Mouse (Mus musculus) embryonic facial prominence, embryonic 12.5 days (tissue): Measurements from ENCODE around the gene Ngef. TPM values are rescaled to one million over a fixed set of nuclear protein-coding genes. Genes with fewer than 3 reads are reported as not detected.
"Not testable (repeated sequence)": the region's sequence is repeated elsewhere in the genome, so short reads cannot be mapped to it uniquely, and the experiment has no call there.

Experiments
- ATAC-seq: fragments of 200-750 bp; cut with Nextera tagmentation; 2 replicates; pipeline ENCODE4 v1.8.0; 2017; ENCODE audit not compliant: insufficient number of reproducible peaks, insufficient read depth, low FRiP score, low TSS enrichment
- H3K27ac ChIP-seq: fragments of 300-500 bp; sonication (generic); 2 replicates; pipeline ENCODE4 v1.5.1; 2016; ENCODE audit warnings: mild to moderate bottlenecking
- H3K27me3 ChIP-seq: fragments of 300-500 bp; sonication (generic); 2 replicates; pipeline ENCODE4 v1.6.1; 2016; ENCODE audit warnings: mild to moderate bottlenecking, moderate library complexity
- H3K36me3 ChIP-seq: fragments of 300-500 bp; sonication (generic); 2 replicates; pipeline ENCODE4 v1.6.1; 2016; ENCODE audit warnings: mild to moderate bottlenecking
- H3K4me1 ChIP-seq: fragments of 300-500 bp; sonication (generic); 2 replicates; pipeline ENCODE4 v1.6.1; 2016
- H3K4me2 ChIP-seq: fragments of 300-500 bp; sonication (generic); replicated peaks from 2 replicates; pipeline ENCODE4 v1.6.1; 2016; ENCODE audit warnings: mild to moderate bottlenecking, moderate library complexity
- H3K4me3 ChIP-seq: fragments of 300-500 bp; sonication (generic); 2 replicates; pipeline ENCODE4 v1.5.1; 2016; ENCODE audit warnings: mild to moderate bottlenecking
- H3K9ac ChIP-seq: fragments of 300-500 bp; sonication (generic); 2 replicates; pipeline ENCODE4 v1.6.1; 2016; ENCODE audit warnings: mild to moderate bottlenecking, moderate library complexity
- H3K9me3 ChIP-seq: fragments of 300-500 bp; sonication (generic); 2 replicates; pipeline ENCODE4 v1.6.1; 2016; ENCODE audit warnings: mild to moderate bottlenecking, moderate library complexity
- WGBS: fragments of 180-500 bp; shearing (Covaris S2); methylation state at CpG from one replicate; pipeline ENCODE4 v1.1.7; 2016; 5-methylcytosine and 5-hydroxymethylcytosine counted together
- polyA plus RNA-seq: library from polyadenylated mRNA; unstranded; fragments of >200 nt; fragmentation: Nextera tagmentation; extraction: Ambion mirVana; gene quantifications from 2 replicates; pipeline ENCODE4 v1.2.1, GENCODE M21; 2016

Ngef gene
- polyA plus RNA-seq, 1 experiment from 2014 or later: 1.9 TPM

DNA sequence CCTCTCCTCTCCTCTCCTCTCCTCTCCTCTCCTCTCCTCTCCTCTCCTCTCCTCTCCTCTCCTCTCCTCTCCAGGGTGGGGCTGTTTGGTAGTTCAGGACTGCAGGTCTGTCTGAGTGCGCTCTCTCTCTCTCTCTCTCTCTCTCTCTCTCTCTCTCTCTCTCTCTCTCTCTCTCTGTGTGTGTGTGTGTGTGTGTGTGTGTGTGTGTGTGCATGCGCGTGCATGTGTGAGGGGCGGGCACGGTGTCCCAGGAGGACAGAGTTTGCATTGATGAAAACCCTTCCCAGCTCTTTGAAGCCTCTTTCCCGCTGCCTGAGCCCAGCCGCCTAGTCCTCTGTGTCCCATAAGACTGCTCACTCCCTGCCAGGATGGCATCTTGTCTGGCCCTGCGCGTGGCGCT, 103.7 kb downstream of the Ngef start, which contains the start of gene Snorc:
TSS of gene Snorc (plus strand) at position 301 of the 400 bp plus-strand sequence.
- H3K4me2 ChIP-seq, H3K4me3 ChIP-seq, ATAC-seq, H3K27ac ChIP-seq, H3K9me3 ChIP-seq, H3K4me1 ChIP-seq, H3K9ac ChIP-seq, H3K36me3 ChIP-seq: not testable (repeated sequence)
- 33% methylated on average over 9 of the region's 10 CpGs for WGBS
- peaks cover 11% of the 10 kb centered on the region for H3K27me3 ChIP-seq

DNA sequence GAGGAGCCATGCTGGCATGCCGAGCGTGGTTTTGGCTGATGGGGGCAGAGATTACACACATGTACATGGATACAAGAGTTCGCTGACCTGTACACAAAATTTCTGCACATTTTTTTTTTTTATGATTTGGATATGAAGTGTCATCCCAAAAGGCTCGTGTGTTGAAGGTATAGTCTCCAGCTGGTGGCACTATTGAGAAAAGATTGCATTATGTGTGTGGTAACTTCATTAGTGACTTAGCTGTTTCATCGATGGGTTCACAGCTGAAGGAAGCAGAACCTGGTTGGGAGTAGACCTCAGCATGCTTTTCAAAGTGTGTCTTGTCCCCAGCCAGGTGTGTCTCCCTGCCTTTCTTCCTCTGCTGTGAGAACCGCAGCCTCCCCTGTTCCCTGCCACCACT, 105.3 kb downstream of the Ngef start:
- Histone ChIP-seq H3K4me2 (no peak overlapping the region), H3K27me3 (no peaks in the 10 kb centered on the region), H3K9ac (no peak overlapping the region), H3K27ac (no peak overlapping the region), H3K4me1 (no peaks in the 10 kb centered on the region), H3K4me3 (no peak overlapping the region), H3K9me3 (no peaks in the 10 kb centered on the region), H3K36me3 (no peaks in the 10 kb centered on the region)
- no peak for ATAC-seq
- 79% methylated on average over 6 of the region's 6 CpGs for WGBS

DNA sequence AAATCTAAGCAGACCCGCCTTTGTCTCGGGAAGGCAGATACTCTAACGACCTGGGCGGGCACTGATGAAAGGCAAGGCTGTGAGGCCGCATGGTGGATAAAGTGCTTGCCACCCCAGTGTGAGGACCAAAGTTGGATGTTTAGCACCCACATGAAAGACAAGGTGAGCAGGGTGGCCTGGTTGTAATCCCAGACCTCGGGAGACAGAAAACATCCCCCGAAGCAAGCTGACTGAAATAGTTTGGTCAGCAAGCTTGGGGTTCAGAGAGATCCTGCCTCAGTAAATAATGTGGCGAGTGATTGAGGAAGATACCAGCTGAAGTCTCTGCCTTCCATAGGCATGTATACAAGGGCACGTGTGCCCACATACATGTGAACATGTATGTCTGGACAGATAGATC, 106.2 kb downstream of the Ngef start:
- WGBS: 87% methylated on average over 9 of the region's 9 CpGs
- ATAC-seq: no peak
- Histone ChIP-seq H3K27ac (no peak overlapping the region), H3K4me3 (no peak overlapping the region), H3K4me2 (no peak overlapping the region), H3K9ac (no peak overlapping the region), H3K4me1 (no peaks in the 10 kb centered on the region), H3K27me3 (no peaks in the 10 kb centered on the region), H3K9me3 (no peaks in the 10 kb centered on the region), H3K36me3 (no peaks in the 10 kb centered on the region)

DNA sequence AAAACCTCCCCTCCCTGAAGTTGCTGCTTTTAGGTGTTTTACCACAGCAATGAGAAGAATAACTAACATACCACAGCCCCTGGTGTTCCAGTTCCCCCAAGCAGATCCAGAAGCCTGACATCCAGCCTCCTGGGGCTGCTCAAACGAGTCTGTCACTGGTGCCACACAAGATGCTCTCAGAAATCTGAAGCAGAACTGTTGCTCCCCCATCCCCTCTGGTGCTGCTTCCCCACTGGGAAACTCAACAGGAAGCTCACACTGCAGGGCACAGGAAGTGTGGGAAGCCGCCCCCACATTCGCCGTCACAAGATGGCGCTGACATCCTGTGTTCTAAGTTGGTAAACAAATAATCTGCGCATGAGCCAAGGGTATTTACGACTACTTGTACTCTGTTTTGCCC, 113.8 kb downstream of the Ngef start:
- not testable (repeated sequence) for H3K4me3 ChIP-seq, H3K27ac ChIP-seq, H3K4me2 ChIP-seq, H3K9me3 ChIP-seq, H3K4me1 ChIP-seq, ATAC-seq, H3K27me3 ChIP-seq, H3K9ac ChIP-seq, H3K36me3 ChIP-seq
- 91% methylated on average over 7 of the region's 7 CpGs for WGBS

DNA sequence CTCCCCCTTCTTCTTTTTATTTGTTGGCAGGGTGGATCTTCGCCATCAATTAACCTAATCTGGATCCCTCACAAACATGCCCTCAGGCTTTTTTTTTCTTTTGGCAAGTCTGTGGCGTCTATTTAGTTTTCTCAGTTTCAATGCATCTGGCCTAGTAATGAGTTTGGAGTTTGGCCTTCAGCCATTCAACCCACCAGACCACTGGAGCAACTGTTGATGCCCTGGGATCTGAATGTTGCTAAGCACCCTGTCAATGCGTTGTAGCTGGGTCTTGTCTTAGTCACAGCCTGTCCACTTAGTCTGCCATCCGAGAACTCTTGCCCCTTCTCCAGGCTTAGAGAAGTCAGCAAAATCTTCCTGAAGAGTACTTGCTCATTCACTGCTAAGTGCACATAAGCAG, 115.6 kb downstream of the Ngef start:
- no peaks in the 10 kb centered on the region for H3K9me3 ChIP-seq
- 85% methylated on average over 4 of the region's 4 CpGs for WGBS
- no peak overlapping the region for H3K4me3 ChIP-seq
- no peaks in the 10 kb centered on the region for H3K36me3 ChIP-seq
- H3K4me1 ChIP-seq: no peaks in the 10 kb centered on the region
- no peak overlapping the region for H3K9ac ChIP-seq
- no peaks in the 10 kb centered on the region for H3K27me3 ChIP-seq
- no peak overlapping the region for H3K27ac ChIP-seq
- no peak overlapping the region for H3K4me2 ChIP-seq
- ATAC-seq: no peak

DNA sequence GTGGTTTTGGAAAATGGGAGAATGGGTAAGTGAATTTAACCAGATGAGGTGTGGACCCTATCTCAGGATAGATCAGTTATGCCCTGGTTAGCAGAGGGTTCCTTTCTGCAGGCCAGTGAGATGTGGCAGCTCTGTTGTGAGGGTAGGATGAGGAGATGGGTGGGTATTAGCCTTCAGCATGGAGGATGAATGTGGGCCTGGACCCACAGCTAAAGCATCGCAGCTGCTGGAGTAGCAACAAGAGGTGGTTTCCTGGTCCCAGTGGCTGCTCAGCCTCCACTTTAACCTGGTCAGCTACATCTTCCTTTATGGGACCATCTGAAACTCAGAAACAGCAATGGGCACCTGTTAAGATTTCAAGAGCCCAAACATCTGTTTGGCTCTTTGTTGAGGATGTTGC, 117.2 kb downstream of the Ngef start:
- no peaks in the 10 kb centered on the region for H3K9me3 ChIP-seq
- ATAC-seq: no peak
- H3K4me3 ChIP-seq: no peak overlapping the region
- no peak overlapping the region for H3K9ac ChIP-seq
- no peaks in the 10 kb centered on the region for H3K27me3 ChIP-seq
- WGBS: 96% methylated on average over 1 of the region's 1 CpGs
- no peaks in the 10 kb centered on the region for H3K4me1 ChIP-seq
- no peak overlapping the region for H3K27ac ChIP-seq
- H3K36me3 ChIP-seq: no peaks in the 10 kb centered on the region
- H3K4me2 ChIP-seq: no peak overlapping the region

DNA sequence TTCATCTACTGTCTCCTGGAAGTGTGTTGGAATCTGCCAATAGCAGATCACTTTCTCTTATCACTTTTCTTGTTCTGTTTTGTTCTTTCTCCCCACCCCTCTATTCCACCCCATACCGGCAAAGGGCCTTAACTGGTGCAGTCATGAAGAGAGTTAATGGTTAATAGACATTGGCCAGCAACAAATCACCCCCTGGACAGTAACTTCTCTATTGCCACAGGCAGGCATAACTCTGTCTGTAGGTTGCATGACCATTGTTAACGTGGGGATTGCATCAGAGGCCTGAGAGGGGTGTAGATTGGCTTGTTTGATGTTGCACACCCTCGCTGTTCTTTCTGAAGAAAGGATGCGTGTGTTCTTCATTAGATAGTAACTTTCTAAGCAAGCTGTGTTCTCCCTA, 124.2 kb downstream of the Ngef start:
- H3K27me3 ChIP-seq: no peaks in the 10 kb centered on the region
- no peak overlapping the region for H3K4me3 ChIP-seq
- 88% methylated on average over 4 of the region's 4 CpGs for WGBS
- ATAC-seq: no peak
- no peak overlapping the region for H3K27ac ChIP-seq
- no peak overlapping the region for H3K9ac ChIP-seq
- H3K36me3 ChIP-seq: peaks cover 38% of the 10 kb centered on the region
- no peak overlapping the region for H3K4me2 ChIP-seq
- no peaks in the 10 kb centered on the region for H3K9me3 ChIP-seq
- no peaks in the 10 kb centered on the region for H3K4me1 ChIP-seq

DNA sequence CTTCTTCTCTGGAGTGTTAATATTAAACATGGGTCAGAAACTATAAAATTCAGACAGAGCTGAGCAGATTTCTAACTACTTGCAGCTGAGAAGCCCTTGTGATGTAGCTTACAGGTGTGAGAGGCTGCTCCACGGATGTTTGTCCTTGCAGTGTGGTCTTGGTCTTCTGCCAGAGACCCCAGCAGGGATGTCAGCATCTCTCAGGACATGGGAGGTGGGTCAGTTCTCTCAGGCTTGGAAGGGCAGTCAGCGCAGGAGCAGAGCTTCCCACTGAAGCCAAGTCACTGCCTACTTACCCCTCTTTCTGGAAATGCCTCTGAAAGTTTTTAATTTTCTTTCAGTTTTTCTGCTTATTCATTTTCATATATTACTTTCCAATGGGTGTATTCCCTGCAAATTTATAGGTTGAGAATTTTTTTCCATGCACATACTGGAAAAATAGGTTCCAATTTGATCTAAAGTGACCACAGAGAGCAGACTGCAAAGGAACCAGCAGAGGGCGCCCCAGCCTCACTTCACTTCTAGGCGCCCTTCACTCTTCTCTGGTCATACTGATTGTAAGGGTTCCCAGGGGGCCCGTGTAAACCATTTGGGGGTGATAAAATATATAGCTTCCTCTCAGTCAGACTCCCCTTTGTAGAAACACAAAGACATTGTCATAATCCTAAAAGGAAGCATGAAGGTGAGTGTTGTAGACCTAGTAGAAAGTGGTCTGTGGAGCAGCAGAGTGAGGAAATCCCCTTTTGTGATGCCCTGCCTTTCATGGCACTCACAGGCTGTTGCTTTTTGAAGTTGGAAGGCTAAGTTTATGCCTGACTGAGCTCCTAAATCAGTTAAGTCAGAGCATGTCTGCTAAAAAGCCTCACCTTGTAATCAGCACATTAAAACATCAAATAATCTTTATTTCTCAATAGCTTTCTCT, 126.2 kb downstream of the Ngef start:
- Histone ChIP-seq H3K36me3 (peaks cover 45% of the 10 kb centered on the region), H3K9me3 (no peaks in the 10 kb centered on the region), H3K27ac (no peak overlapping the region), H3K4me3 (no peak overlapping the region), H3K4me2 (no peak overlapping the region), H3K9ac (no peak overlapping the region), H3K4me1 (no peaks in the 10 kb centered on the region), H3K27me3 (no peaks in the 10 kb centered on the region)
- 44% methylated on average over 5 of the region's 5 CpGs for WGBS
- no peak for ATAC-seq

DNA sequence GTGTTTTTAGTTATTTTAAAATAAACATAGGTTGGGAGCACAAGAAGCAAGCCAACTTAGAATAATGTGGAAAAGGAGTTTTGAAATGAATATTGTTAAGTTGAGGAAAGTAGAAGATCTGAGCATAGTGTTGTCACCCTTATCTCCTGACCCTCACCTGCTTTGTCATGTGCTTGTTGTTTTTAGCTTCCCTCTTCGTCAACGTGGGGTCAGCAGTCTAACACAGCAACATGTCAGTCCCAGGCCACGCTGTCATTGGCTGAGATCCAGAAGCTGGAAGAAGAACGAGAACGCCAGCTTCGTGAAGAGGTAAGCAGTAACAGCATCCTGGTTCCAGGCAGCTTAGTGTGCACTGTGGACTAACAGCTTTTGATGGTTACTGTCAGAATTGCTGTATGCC, 137.1 kb downstream of the Ngef start:
- no peak overlapping the region for H3K27ac ChIP-seq
- no peaks in the 10 kb centered on the region for H3K27me3 ChIP-seq
- no peak for ATAC-seq
- peaks cover 63% of the 10 kb centered on the region for H3K36me3 ChIP-seq
- no peaks in the 10 kb centered on the region for H3K9me3 ChIP-seq
- WGBS: 85% methylated on average over 6 of the region's 6 CpGs
- no peak overlapping the region for H3K9ac ChIP-seq
- no peaks in the 10 kb centered on the region for H3K4me1 ChIP-seq
- no peak overlapping the region for H3K4me2 ChIP-seq
- H3K4me3 ChIP-seq: no peak overlapping the region

DNA sequence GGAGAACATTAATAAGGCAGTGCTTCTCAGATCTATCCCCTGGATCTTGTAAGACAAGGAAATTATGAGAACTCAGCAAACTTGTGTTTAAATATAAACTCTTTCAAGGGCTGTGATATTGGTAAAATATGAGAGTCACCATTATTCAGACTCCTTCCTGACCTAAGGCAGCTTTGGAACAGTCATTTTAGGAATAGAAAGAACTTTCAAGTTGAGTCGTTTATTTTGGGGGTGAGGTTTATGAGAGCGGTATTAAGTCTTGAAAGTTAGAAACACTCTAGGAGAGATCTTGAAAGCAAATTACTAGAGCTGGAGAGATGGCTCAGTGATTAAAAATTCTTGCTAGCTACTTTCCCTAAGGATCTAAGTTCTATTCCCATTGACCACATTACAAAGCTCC, 138.5 kb downstream of the Ngef start:
- 92% methylated on average over 2 of the region's 2 CpGs for WGBS
- peaks cover 59% of the 10 kb centered on the region for H3K36me3 ChIP-seq
- no peak overlapping the region for H3K9ac ChIP-seq

More for the DNA sequence above, 138.5 kb downstream of the Ngef start:
- no peak for ATAC-seq
- Histone ChIP-seq H3K4me3 (no peak overlapping the region), H3K27me3 (no peaks in the 10 kb centered on the region), H3K4me1 (no peaks in the 10 kb centered on the region), H3K27ac (no peak overlapping the region), H3K4me2 (no peak overlapping the region), H3K9me3 (no peaks in the 10 kb centered on the region)
